Mouse (Mus musculus): ENCODE measurements around the gene Srpr. TPM values are rescaled to one million over a fixed set of nuclear protein-coding genes. Genes with fewer than 3 reads are reported as not detected.

Srpr gene
- polyA plus RNA-seq, 1 experiment from 2014 or later: 67.9 TPM

Other genes starting within 250 kb of the Srpr start
- gene St3gal4, start 80.9 kb upstream of the Srpr start, polyA plus RNA-seq (2015; fragmentation: Nextera tagmentation; extraction: Ambion mirVana): 9.8 and 11.1 TPM in 2 replicates
- gene Dcps, start 24.1 kb upstream of the Srpr start, polyA plus RNA-seq (2015; fragmentation: Nextera tagmentation; extraction: Ambion mirVana): 78.0 and 80.1 TPM in 2 replicates
- 6.4 and 7.4 TPM in 2 replicates for gene Tirap, start 116 bp downstream of the Srpr start, polyA plus RNA-seq (2015; fragmentation: Nextera tagmentation; extraction: Ambion mirVana)
- 46.8 and 52.4 TPM in 2 replicates for gene Foxred1, start 10.9 kb downstream of the Srpr start, polyA plus RNA-seq (2015; fragmentation: Nextera tagmentation; extraction: Ambion mirVana)
- gene Fam118b, start 67.6 kb downstream of the Srpr start, polyA plus RNA-seq (2015; fragmentation: Nextera tagmentation; extraction: Ambion mirVana): 67.4 and 75.3 TPM in 2 replicates
- 18.7 and 19.9 TPM in 2 replicates for gene Rpusd4, start 67.7 kb downstream of the Srpr start, polyA plus RNA-seq (2015; fragmentation: Nextera tagmentation; extraction: Ambion mirVana)
- 5.0 and 7.9 TPM in 2 replicates for gene Cdon, start 221.0 kb downstream of the Srpr start, polyA plus RNA-seq (2015; fragmentation: Nextera tagmentation; extraction: Ambion mirVana)

Measured in hindbrain, embryonic 13.5 days (tissue).